Mouse (Mus musculus): ENCODE results near the gene Igfbp3.

Igfbp3 gene

GRCm38 (mm10) chr11:7211211-7211610 lies 2.5 kb downstream of the Igfbp3 start:
- no peak for DNase-seq (ENCODE audit: low spot score)

DNA sequence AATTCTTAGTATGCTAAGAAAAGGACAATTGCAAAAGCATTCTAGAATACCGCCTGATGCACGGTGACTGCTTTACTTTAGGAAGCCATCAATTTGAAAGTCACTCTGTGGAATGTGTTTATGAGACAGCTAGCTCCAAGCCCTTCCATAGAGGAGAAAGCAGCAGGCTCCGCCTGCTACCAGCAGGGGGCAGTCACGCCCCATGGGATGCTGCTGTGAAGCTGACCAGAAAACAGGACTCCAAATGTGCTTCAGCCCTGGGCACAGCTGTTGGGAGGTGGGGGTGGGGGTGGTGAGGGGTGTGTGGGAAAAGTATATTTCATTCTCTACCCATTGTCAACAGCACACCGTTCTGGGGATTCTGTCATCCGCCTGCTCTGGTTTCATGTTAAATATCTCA lies 3.4 kb downstream of the Igfbp3 start:
- peak; percentile 66 for DNase-seq (ENCODE audit: low spot score)

GRCm38 (mm10) chr11:7203846-7204245 lies 9.9 kb downstream of the Igfbp3 start:
- no peak for DNase-seq (ENCODE audit: low spot score)

DNA sequence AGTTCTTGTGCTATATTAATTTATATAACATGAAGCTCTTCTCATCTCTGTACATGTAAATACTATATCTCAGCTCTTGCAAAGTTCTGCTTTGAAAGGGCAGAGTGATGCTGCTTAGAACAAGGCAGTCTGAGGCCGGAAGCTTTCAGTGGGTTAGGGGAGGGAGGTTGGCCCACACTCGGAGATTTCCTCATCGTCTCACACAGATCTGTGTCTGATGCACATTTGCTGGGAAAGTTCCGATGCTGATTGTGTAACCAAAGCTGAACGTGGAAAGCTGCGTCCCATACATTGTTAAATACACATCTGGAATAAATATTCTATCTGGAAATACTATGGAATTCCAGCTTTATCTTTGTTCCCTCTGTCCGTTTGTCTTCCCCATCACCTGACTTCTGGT lies 11.5 kb downstream of the Igfbp3 start:
- no peak for DNase-seq (ENCODE audit: low spot score)

- DNase-seq (ENCODE audit: low spot score): no peak
These were observed 13.3 kb downstream of the Igfbp3 start for GRCm38 (mm10) chr11:7200393-7200783.

DNA sequence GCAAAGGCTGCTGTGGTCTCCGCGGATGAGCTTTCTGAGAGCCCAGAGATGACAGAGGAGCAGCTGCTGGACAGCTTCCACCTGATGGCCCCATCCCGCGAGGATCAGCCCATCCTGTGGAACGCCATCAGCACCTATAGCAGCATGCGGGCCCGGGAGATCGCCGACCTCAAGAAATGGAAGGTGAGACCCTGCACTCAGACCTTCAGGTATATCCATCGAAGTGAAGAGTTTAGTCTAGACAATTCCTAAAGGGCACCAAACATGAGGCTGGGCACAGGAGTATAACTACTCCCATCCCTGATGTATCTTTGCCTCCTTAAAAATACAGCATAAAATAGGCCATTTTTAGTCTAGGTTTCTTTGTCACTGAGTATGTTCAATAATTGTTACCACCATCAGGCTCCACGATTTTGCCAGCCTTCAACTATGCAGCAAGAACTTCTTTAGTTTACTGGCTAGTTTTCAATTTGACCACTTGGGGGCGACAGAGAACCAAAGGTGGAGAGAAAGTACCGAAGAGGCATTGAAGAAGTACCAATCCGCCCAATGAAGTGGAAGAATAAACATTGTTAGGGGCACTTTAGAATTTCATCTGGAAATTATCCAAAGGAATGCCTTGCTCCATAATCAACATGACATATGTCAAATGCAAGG lies 13.9 kb downstream of the Igfbp3 start:
- no peak for DNase-seq (ENCODE audit: low spot score)

DNA sequence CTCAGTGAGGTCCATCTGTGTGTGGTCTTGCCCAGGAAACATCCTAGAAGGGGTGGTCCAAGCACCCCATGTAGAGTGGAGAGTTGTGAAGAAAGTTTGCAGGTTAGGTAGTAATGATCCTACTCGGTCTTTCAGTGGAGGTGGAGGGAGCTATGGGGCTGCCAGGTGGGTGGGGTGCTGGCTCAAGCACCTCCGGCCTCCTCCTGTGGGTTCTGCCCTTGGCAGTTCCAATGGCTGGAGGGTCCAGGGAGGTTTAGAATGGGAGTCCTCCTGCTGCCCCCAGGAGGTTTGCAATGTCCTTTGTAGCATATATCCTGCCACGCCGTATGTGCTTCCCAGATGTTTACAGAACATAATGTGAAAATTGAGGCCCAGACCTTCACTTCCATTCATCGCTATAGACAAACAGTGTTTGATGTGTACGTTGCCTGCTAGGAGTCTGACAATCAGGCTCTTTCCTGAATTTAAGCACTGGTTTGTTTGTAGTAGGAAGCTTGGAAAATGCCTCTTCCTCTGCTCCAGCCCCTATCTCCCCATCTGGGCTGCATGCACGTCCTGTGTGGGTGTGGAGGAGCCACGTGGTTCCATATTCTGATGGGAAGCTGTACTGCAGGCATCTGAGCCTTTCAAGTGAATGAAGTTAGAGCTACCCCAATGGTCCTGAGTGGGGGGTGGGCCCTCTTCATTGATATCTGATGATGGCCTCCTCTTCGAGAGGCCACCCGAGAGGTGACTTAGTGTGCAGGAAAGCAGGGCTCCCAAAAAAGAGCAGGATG lies 15.1 kb downstream of the Igfbp3 start:
- no peak for DNase-seq (ENCODE audit: low spot score)

- DNase-seq (ENCODE audit: low spot score): no peak
These were observed 15.7 kb downstream of the Igfbp3 start for GRCm38 (mm10) chr11:7198006-7198405.

DNA sequence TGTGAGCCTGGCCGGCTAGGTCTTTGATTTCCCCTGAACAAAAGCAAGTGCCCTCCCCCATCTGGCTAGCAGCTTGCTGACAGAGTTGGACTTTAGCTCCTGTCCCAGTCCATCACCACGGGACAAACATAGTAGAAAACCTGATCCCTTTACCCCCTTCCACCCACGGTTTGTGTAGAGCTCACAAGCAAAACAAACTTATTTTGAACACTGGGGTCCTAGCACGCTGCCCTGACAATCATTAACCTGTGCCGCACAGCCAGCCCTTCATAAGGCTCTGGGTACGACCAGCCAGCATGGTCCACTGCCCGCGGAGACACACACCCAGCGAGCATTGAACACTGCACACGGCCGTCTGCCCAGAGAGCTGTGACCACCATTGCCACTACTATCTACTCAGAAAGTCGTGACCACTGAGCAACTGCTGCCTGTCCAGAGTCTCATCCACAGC lies 16.2 kb downstream of the Igfbp3 start, which contains the start of gene Igfbp1:
Gene Igfbp1 (plus strand): TSS at position 292 of the 451 bp plus-strand sequence.
- DNase-seq (ENCODE audit: low spot score): no peak

DNA sequence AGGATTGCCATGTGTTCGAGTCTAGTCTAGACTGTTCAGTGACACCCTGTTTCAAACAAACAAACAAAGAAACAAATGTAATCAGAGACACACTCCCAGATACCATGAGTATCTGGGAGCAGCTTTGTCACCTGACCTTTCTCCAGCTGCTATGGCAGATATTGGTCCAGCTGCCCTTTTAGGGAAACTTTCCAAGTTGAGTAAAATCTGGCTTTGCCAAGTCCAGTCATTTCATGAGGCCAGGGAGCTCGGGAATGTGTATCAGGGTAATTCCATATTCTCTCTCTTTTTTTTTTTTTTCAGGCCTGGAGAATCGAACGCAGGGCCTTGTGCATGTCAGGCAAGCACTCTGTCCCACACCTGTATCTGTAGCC lies 18.4 kb downstream of the Igfbp3 start:
- DNase-seq (ENCODE audit: low spot score): no peak

DNA sequence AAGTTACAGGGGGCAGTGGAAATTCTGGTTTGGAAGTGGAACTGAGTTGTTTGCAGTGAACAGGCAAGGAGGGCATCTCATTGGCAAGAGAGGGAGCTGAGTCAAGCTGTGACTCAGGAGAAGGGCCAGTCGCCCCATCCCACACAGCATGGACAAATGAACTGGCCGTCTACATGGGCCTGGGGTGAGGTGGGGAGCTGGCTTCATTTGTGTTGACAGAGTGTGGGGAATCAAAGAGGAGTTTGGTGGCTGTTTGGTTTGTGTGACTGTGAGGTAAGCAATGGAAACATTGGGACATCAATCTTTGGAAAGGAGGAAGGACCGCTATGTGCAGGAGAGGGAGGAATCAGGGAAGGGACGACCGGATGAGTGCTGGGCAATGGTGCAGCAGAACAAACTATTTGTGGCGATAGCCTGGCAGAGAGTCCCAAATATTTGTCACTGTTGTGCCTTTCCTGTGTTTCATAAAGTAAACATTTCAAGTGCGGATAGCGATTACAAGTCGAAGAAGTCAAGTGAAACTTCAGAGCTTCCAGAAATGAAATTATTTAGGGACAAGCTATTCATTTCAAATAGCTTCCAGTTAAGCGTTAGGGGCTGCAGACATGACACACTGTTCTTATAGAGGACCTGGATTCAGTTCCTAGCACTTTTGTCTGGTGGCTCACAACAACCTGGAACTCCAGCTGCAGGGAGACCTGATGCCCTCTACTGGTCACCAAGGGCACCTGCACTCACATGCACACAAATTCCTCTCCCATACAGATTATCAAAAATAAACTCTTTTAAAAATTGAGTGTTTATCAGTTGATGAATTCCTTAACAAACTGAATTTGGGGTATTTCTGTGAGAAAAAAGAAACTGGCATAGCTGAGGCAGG lies 19.1 kb downstream of the Igfbp3 start:
- no peak for DNase-seq (ENCODE audit: low spot score)

GRCm38 (mm10) chr11:7193134-7193533 lies 20.6 kb downstream of the Igfbp3 start:
- DNase-seq (ENCODE audit: low spot score): no peak

DNA sequence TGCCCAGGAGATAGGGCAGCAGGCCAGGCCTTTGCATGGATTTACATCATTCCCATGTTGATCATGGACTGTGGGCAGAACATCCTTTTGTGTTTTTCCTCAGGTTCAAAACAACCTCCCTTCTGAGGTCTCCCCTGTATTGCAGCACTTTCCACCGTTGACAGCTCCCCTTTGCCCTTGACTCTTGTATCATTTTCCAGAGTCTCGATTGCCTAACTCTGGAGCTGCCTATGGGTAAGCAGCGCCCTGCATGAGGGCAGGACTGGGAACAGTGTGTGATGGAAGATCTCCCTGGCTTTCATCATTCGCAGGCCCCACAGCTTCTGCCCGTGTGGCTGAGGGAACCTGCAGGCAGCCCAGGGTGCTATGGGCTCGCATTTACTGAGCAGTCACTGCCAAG lies 21.0 kb downstream of the Igfbp3 start:
- DNase-seq (ENCODE audit: low spot score): no peak

- DNase-seq (ENCODE audit: low spot score): no peak
These were observed 25.3 kb downstream of the Igfbp3 start, which contains the start of gene Gm11985 for GRCm38 (mm10) chr11:7188469-7188868. TSS of gene Gm11985 (minus strand) at chr11:7188569.

DNA sequence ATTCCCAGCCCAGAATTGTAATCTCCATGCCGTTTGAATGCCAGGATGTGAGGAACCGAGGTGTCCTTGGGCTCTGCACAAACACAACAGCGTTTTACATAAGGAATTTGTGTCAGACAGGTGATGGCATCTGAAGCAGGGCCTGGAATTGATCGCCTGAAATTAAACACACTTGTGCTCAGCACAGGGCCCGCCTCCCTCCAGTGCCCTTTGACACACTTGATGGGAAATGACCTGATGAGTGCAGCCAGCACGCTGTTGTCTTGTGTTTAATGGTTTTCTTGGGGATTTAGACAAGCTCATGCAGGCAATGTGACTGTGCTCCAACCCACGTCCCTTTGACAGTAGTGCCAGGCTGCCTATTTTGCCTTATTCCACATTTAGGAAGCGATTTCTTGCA lies 26.3 kb downstream of the Igfbp3 start:
- no peak for DNase-seq (ENCODE audit: low spot score)

- no peak for DNase-seq (ENCODE audit: low spot score)
These were observed 29.3 kb downstream of the Igfbp3 start for GRCm38 (mm10) chr11:7184420-7184819.

DNA sequence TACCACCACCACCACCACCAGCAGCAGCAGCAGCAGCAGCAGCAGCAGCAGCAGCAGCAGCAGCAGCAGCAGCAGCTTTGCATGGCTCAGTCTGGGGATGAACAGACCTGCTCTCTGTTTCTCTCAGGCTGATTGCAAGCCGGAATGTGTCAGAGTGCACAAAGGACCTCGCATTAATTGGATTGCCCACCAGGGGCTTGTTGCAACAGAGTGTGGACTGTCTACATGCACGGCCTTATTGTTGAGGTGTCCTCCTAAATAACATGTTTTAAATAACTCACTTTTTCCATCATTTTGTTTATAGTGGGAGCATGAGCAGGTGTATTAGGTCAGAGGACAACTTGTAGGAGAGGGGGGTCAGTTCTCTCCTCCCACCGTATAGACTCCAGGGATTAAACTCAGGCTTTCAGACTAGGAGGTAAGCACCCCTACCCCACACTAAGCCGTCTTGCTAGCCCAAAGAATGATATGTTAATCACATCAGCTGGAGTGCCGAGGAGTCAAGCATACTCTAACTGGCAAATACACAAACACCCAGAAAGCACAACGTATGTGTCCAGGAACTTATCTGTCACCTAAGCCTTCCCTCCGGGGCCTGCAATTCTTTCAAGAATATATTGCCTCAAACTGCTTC lies 31.2 kb downstream of the Igfbp3 start:
- no peak for DNase-seq (ENCODE audit: low spot score)

DNA sequence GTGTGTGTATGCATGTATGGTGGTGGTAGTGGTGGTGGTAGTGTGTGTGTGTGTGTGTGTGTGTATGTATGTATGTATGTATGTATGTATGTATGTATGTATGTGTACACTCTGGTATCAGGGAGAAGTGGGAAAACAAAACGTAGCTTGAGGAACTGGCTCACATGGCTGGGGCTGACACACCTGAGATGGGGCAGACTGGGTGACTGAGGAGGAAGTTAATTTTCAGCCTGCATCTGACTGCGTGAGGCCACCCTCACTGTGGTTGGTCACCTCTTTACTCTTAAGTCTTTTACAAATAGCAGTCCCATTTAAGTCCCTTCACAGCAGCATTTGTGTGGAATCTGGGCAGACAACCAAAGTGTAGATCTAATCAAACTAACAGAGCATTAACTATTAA lies 34.4 kb downstream of the Igfbp3 start:
- no peak for DNase-seq (ENCODE audit: low spot score)

DNA sequence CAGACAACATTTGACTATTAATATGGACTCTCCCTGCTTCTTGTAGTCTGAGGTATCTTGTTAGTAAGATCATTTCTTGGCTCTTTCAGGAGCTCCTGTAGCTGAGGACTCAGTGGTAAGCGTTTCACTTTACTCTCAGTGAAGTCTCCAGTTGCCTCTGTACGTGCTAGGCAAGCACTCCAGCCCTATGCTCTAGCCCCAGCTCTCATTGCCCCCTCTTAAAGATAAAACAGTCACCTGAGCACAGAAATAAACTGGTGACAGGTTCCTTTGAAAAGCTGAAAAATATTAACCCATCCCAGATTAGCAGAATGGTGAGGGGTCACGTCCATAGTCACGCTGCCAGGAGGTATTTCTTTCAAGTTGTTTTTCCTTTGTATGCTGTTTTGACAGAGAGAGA lies 35.0 kb downstream of the Igfbp3 start:
- DNase-seq (ENCODE audit: low spot score): no peak

GRCm38 (mm10) chr11:7173664-7174063 lies 40.1 kb downstream of the Igfbp3 start:
- no peak for DNase-seq (ENCODE audit: low spot score)

- no peak for DNase-seq (ENCODE audit: low spot score)
These were observed 44.1 kb downstream of the Igfbp3 start for GRCm38 (mm10) chr11:7169645-7170044.

- no peak for DNase-seq (ENCODE audit: low spot score)
These were observed 49.3 kb downstream of the Igfbp3 start for GRCm38 (mm10) chr11:7164416-7164815.
